Mouse (Mus musculus) stomach, postnatal 0 days (tissue): ENCODE results near the gene Tnni2. TPM values are rescaled to one million over a fixed set of nuclear protein-coding genes. Genes with fewer than 3 reads are reported as not detected.

Experiments
- ATAC-seq: fragments of 200-750 bp; cut with Nextera tagmentation; 2 replicates; pipeline ENCODE4 v1.8.0; 2017; ENCODE audit not compliant: low FRiP score, low TSS enrichment
- DNase-seq: peaks from one replicate; pipeline ENCODE4 v3.0.0-alpha.2; 2016; ENCODE audit warnings: low spot score
- H3K27ac ChIP-seq: fragments of 300-500 bp; sonication (generic); replicated peaks from 2 replicates; pipeline ENCODE4 v1.5.1; 2014; ENCODE audit warnings: mild to moderate bottlenecking, control low read depth
- H3K27me3 ChIP-seq: fragments of 300-500 bp; sonication (generic); 2 replicates; pipeline ENCODE4 v1.6.1; 2014; ENCODE audit warnings: low read length; ENCODE audit not compliant: control insufficient read depth, insufficient read depth
- H3K36me3 ChIP-seq: fragments of 300-500 bp; sonication (generic); 2 replicates; pipeline ENCODE4 v1.6.1; 2014; ENCODE audit warnings: low read length, mixed read lengths; ENCODE audit not compliant: control insufficient read depth, insufficient read depth
- H3K4me1 ChIP-seq: fragments of 300-500 bp; sonication (generic); replicated peaks from 2 replicates; pipeline ENCODE4 v1.6.1; 2014; ENCODE audit warnings: antibody characterized with exemption; ENCODE audit not compliant: control insufficient read depth, insufficient read depth
- H3K4me2 ChIP-seq: fragments of 300-500 bp; sonication (generic); replicated peaks from 2 replicates; pipeline ENCODE4 v1.6.1; 2014; ENCODE audit warnings: low read depth, mild to moderate bottlenecking, control low read depth, moderate library complexity
- H3K4me3 ChIP-seq: fragments of 300-500 bp; sonication (generic); 2 replicates; pipeline ENCODE4 v1.5.1; 2014; ENCODE audit warnings: low read depth, low read length, control low read depth
- H3K9ac ChIP-seq: fragments of 300-500 bp; sonication (generic); 2 replicates; pipeline ENCODE4 v1.6.1; 2014; ENCODE audit warnings: mild to moderate bottlenecking, low read length, control low read depth, mixed read lengths
- H3K9me3 ChIP-seq: fragments of 300-500 bp; sonication (generic); 2 replicates; pipeline ENCODE4 v1.6.1; 2016; ENCODE audit warnings: low read length; ENCODE audit not compliant: control insufficient read depth
- CTCF ChIP-seq: IDR thresholded peaks from 2 replicates; pipeline ENCODE4 v1.5.1; 2016; ENCODE audit warnings: antibody characterized with exemption, low read depth, mild to moderate bottlenecking, moderate library complexity
- EP300 ChIP-seq: optimal IDR thresholded peaks from 2 replicates; pipeline ENCODE3; 2016; ENCODE audit warnings: antibody characterized with exemption
- WGBS: fragments of 180-500 bp; shearing (Covaris S2); extraction: QIAGEN DNeasy Blood & Tissue Kit; methylation state at CpG from one replicate; pipeline ENCODE4 v1.1.7; 2014; 5-methylcytosine and 5-hydroxymethylcytosine counted together
- polyA plus RNA-seq: library from polyadenylated mRNA; unstranded; fragments of >200 nt; fragmentation: Nextera tagmentation; extraction: Ambion mirVana; gene quantifications from 2 replicates; pipeline ENCODE4 v1.2.1, GENCODE M21; 2015

The Tnni2 gene
- polyA plus RNA-seq, 1 experiment from 2014 or later, result 19.1 TPM

DNA sequence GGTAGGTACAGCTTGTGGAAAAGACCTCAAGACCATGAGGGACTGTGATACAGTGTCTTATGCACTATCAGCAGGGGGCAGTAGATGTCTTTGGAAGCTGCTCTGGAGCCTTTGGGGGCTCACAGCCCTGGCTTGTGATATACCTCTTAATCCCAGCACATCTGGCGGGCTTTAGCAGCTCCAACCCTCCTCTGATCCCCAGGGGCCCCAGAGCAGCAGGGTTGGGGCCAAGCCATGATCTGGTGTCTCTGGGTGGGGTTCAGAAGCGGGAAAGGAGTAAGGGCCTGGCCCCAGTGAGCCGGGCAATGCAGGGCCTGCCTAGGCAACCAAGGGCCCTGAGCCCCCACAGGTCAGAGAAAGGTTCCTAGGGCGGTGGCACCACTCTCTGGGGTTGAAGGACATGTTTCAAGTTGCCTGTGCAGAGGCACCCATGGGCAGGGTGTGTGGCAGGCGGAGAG lies 922 bp upstream of the Tnni2 start:
- Histone ChIP-seq H3K9ac (peak overlapping the region; percentile 52), H3K4me3 (no peak overlapping the region), H3K4me2 (0 out of 2 replicates have a peak overlapping the region, but pooled peaks have one; percentile 17), H3K27ac (peak overlapping the region; percentile 88), H3K27me3 (no peaks in the 10 kb centered on the region), H3K9me3 (no peaks in the 10 kb centered on the region), H3K4me1 (peaks cover 5% of the 10 kb centered on the region; the same call in 1 of the 2 replicates), H3K36me3 (no peaks in the 10 kb centered on the region)
- DNase-seq (peak; percentile 44), ATAC-seq (peak; percentile 47; the same call in 1 of the 2 replicates)
- TF ChIP-seq CTCF (peak; percentile 89), EP300 (peak; percentile 79)
- WGBS, result 26% methylated on average over 5 of the region's 5 CpGs

DNA sequence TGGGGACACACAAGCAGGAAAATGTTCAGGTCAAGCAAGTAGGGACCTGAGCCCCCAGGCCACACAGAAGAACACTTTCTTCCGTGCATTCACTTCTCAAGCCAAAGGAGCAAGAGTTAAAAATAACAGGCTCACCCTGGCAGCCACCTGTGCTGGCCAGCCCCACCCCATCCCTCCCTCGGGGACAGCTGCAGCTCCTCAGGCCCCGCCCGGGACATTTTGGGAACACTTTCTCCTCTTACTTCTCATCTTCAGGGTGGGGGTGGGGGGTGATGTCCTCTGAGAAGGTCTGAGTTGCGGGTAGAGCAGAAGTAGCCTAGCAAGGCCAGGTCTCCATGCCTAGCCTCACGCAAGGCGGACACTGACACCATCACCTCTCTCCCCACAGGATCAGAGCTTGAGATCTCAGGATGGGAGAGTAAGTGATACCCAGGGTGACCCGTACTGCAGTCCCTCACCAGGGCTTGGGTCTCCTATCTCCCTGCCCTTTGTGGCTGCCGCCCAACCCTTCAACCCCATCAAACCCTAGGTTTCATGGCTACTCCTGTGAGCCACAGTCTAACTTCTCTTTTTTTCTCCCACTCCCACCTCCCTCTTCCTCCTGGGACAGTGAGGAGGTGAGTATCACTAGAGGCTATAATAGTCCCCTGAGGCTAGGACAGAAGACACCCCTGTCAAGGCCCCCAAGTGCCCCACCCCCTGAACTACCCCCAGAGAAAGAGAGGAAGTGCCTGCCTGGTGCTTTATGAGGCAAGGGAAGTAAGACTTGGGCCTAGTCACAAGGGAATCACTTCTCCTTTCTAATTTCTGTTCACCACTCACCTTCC lies 686 bp downstream of the Tnni2 start:
- 60% methylated on average over 9 of the region's 9 CpGs for WGBS
- Histone ChIP-seq H3K27ac (peak overlapping the region; percentile 88), H3K27me3 (no peaks in the 10 kb centered on the region), H3K4me1 (peaks cover 3% of the 10 kb centered on the region; the same call in 1 of the 2 replicates), H3K9ac (0 out of 2 replicates have a peak overlapping the region, but pooled peaks have one; percentile 14), H3K4me3 (no peak overlapping the region), H3K9me3 (no peaks in the 10 kb centered on the region), H3K4me2 (no peak overlapping the region), H3K36me3 (no peaks in the 10 kb centered on the region)
- DNase-seq (no peak), ATAC-seq (no peak)
- no peak for TF ChIP-seq EP300
- no peak for TF ChIP-seq CTCF

DNA sequence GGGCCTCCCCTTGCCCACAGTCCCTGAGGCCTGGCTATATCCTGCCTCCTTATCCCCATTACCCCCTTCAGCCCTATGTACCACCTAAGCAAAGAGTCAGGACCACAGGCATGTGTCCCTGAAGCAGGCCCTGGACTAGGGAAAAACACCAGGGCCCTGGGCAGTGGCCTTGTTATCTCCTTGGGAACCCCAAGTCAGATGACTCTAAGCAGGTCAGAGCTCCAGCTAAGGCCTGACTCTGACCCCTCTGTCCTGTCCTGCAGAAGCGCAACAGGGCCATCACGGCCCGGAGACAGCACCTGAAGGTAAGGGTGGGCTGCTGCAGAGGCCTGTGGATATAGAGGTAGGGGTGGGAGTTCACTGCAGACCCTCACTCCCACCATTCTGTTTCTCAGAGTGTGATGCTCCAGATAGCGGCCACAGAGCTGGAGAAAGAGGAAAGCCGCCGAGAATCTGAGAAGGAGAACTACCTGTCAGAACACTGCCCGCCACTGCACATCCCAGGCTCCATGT lies 1.4 kb downstream of the Tnni2 start:
- WGBS, result 93% methylated on average over 7 of the region's 7 CpGs
- DNase-seq, result no peak
- Histone ChIP-seq H3K4me3 (no peak overlapping the region), H3K9me3 (no peaks in the 10 kb centered on the region), H3K4me2 (no peak overlapping the region), H3K36me3 (no peaks in the 10 kb centered on the region), H3K27ac (0 out of 2 replicates have a peak overlapping the region, but pooled peaks have one; percentile 88), H3K27me3 (no peaks in the 10 kb centered on the region), H3K4me1 (peaks cover 3% of the 10 kb centered on the region; the same call in 1 of the 2 replicates), H3K9ac (no peak overlapping the region)
- TF ChIP-seq CTCF (no peak), EP300 (no peak)
- ATAC-seq, result no peak

DNA sequence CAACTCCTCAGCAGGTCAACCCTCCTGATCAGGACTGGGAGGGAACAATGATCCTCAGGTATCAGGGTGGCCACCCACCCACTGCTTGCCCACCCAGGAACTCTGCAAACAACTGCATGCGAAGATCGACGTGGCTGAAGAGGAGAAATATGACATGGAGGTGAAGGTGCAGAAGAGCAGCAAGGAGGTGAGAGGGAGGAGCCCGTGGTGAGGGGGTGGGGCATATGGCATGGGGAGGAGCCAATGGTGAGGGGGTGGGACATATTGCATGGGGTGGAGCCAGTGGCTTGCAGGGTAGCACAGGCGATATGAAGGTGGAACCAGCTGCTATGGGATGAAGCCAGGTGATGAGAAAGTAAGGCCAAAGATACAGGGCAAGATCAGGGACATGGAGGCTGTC lies 1.9 kb downstream of the Tnni2 start:
- H3K9me3 ChIP-seq, result no peaks in the 10 kb centered on the region
- no peak overlapping the region for H3K4me3 ChIP-seq
- no peak for DNase-seq
- no peaks in the 10 kb centered on the region for H3K27me3 ChIP-seq
- no peak for ATAC-seq
- 88% methylated on average over 5 of the region's 5 CpGs for WGBS
- no peak overlapping the region for H3K27ac ChIP-seq
- H3K9ac ChIP-seq, result no peak overlapping the region
- TF ChIP-seq EP300 (no peak), CTCF (no peak)
- no peak overlapping the region for H3K4me2 ChIP-seq
- no peaks in the 10 kb centered on the region for H3K36me3 ChIP-seq
- H3K4me1 ChIP-seq, result peaks cover 3% of the 10 kb centered on the region; the same call in 1 of the 2 replicates

DNA sequence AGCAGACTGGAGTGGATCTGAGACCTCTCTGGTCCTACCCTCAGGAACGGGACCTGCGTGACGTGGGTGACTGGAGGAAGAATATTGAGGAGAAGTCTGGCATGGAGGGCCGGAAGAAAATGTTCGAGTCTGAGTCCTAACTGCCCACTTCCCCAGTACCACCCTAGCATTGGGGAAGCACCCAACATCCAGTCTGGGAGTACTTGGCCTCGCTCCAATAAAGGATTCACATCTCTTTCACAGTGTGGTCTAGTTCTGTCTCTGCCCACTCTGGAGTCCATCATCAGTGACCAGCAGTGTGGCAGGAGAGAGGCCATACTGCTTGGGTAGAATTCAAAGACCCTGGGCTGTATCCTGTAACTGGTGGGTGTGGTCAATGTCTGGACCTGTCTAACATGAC lies 2.6 kb downstream of the Tnni2 start:
- Histone ChIP-seq H3K4me3 (no peak overlapping the region), H3K9ac (no peak overlapping the region), H3K4me2 (no peak overlapping the region), H3K4me1 (peaks cover 3% of the 10 kb centered on the region; the same call in 1 of the 2 replicates), H3K9me3 (no peaks in the 10 kb centered on the region), H3K27me3 (no peaks in the 10 kb centered on the region), H3K27ac (no peak overlapping the region), H3K36me3 (no peaks in the 10 kb centered on the region)
- 94% methylated on average over 6 of the region's 6 CpGs for WGBS
- ATAC-seq (no peak), DNase-seq (no peak)
- no peak for TF ChIP-seq EP300
- no peak for TF ChIP-seq CTCF

DNA sequence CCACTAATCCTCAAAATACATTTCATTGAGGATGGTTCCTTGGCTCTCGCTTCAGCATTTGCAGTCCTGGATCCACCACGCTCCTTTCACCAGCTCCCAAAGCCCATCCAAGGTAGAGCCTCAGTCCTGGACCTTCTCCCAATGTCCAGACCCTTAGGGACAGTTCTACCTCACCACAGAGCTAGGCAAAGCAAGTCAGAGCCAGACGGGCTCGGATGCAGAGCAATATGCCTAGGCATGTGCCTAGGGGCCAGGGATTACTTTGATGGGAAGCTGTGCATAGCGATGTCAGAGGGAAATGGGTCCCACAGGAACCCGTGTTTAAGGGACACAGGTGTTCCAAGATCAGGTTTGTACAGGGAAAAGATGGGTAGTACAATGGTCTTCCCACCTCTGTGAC lies 3.7 kb downstream of the Tnni2 start:
- Histone ChIP-seq H3K27ac (no peak overlapping the region), H3K36me3 (no peaks in the 10 kb centered on the region), H3K4me1 (peaks cover 3% of the 10 kb centered on the region; the same call in 1 of the 2 replicates), H3K4me3 (no peak overlapping the region), H3K9me3 (no peaks in the 10 kb centered on the region), H3K9ac (no peak overlapping the region), H3K27me3 (no peaks in the 10 kb centered on the region), H3K4me2 (no peak overlapping the region)
- 89% methylated on average over 6 of the region's 6 CpGs for WGBS
- no peak for TF ChIP-seq EP300
- TF ChIP-seq CTCF, result no peak
- ATAC-seq, result no peak
- DNase-seq, result no peak
